Comparison of ENCODE assay signal across 21 mouse cellular contexts in genomic region chr15:12718819-12719218, GRCm38 (mm10). TPM values are rescaled to one million over a fixed set of nuclear protein-coding genes. Genes with fewer than 3 reads are reported as not detected.
"Had no signal": no experiment of that assay in that cellular context is flagged by ENCODE, and none has a peak within 500 bp of the region (broad histone marks: within the 10 kb centered on the region; RNA-seq: fewer than 3 reads in every experiment).

No protein-coding gene starts in this region.

- H3K27ac ChIP-seq: intestine, embryonic 15.5 days; limb, embryonic 15.5 days; liver, embryonic 14.5 days; macrophage; midbrain, embryonic 12.5 days; stomach, postnatal 0 days had no signal

- ATAC-seq: intestine, embryonic 15.5 days; liver, postnatal 0 days; lung, postnatal 0 days had no signal

- H3K27me3 ChIP-seq: intestine, embryonic 15.5 days; limb, embryonic 12.5 days; limb, embryonic 15.5 days; midbrain, embryonic 12.5 days had no signal

- H3K4me2 ChIP-seq: intestine, embryonic 15.5 days; limb, embryonic 12.5 days; limb, embryonic 15.5 days; liver, embryonic 11.5 days; lung, embryonic 14.5 days; midbrain, embryonic 12.5 days had no signal

- H3K4me3 ChIP-seq: intestine, embryonic 15.5 days; limb, embryonic 12.5 days; limb, embryonic 15.5 days; midbrain, embryonic 12.5 days; myocyte had no signal

- H3K36me3 ChIP-seq: intestine, embryonic 15.5 days; limb, embryonic 12.5 days; limb, embryonic 15.5 days; midbrain, embryonic 12.5 days had no signal

- DNase-seq: kidney, adult 11 months; kidney, postnatal 14 days; left cerebral cortex, postnatal 4 days; liver, postnatal 0 days; lung, embryonic 14.5 days; right cerebral cortex, adult 18-20 months; right cerebral cortex, postnatal 14 days; right cerebral cortex, postnatal 4 days; thymus, adult 2 months; thymus, postnatal 14 days; thymus, postnatal 4 days had no signal

- H3K4me1 ChIP-seq: intestine, embryonic 15.5 days; midbrain, embryonic 12.5 days had no signal

- H3K9ac ChIP-seq: intestine, embryonic 15.5 days; limb, embryonic 12.5 days; limb, embryonic 15.5 days; liver, embryonic 14.5 days; liver, postnatal 0 days; lung, embryonic 14.5 days; midbrain, embryonic 12.5 days had no signal

- H3K9me3 ChIP-seq: intestine, embryonic 15.5 days; limb, embryonic 12.5 days; limb, embryonic 15.5 days; midbrain, embryonic 12.5 days had no signal

RNA-seq across cellular contexts. Expression of gene Pdzd2, which starts 20.9 kb away (rescaled TPM):
- polyA plus RNA-seq: macrophage had no signal
